Mouse (Mus musculus) midbrain, embryonic 15.5 days (tissue): ENCODE measurements around the gene Ccdc153. TPM values are rescaled to one million over a fixed set of nuclear protein-coding genes. Genes with fewer than 3 reads are reported as not detected.

Source experiments
- ATAC-seq: fragments of 200-750 bp; cut with Nextera tagmentation; replicated peaks from 2 replicates; pipeline ENCODE4 v1.8.0; 2017; ENCODE audit warnings: moderate TSS enrichment
- H3K27ac ChIP-seq: fragments of 300-500 bp; sonication (generic); 2 replicates; pipeline ENCODE4 v1.5.1; 2015; ENCODE audit warnings: mild to moderate bottlenecking, inconsistent platforms
- H3K27me3 ChIP-seq: fragments of 300-500 bp; sonication (generic); replicated peaks from 2 replicates; pipeline ENCODE4 v1.6.1; 2015; ENCODE audit warnings: inconsistent platforms
- H3K36me3 ChIP-seq: fragments of 300-500 bp; sonication (generic); replicated peaks from 2 replicates; pipeline ENCODE4 v1.6.1; 2015; ENCODE audit warnings: inconsistent platforms
- H3K4me1 ChIP-seq: fragments of 300-500 bp; sonication (generic); 2 replicates; pipeline ENCODE4 v1.6.1; 2015; ENCODE audit warnings: inconsistent platforms
- H3K4me2 ChIP-seq: fragments of 300-500 bp; sonication (generic); 2 replicates; pipeline ENCODE4 v1.6.1; 2015; ENCODE audit warnings: inconsistent platforms, mild to moderate bottlenecking, moderate library complexity
- H3K4me3 ChIP-seq: fragments of 300-500 bp; sonication (generic); 2 replicates; pipeline ENCODE4 v1.5.1; 2015; ENCODE audit warnings: mild to moderate bottlenecking, inconsistent platforms
- H3K9ac ChIP-seq: fragments of 300-500 bp; sonication (generic); 2 replicates; pipeline ENCODE4 v1.6.1; 2015; ENCODE audit warnings: mild to moderate bottlenecking, inconsistent platforms
- H3K9me3 ChIP-seq: fragments of 300-500 bp; sonication (generic); 2 replicates; pipeline ENCODE4 v1.6.1; 2016; ENCODE audit warnings: inconsistent platforms
- WGBS: fragments of 180-500 bp; shearing (Covaris S2); methylation state at CpG from one replicate; pipeline ENCODE4 v1.1.7; 2015; ENCODE audit warnings: mixed read lengths; 5-methylcytosine and 5-hydroxymethylcytosine counted together
- polyA plus RNA-seq: library from polyadenylated mRNA; unstranded; fragments of >200 nt; fragmentation: Nextera tagmentation; extraction: Ambion mirVana; gene quantifications from 2 replicates; pipeline ENCODE4 v1.2.1, GENCODE M21; 2015

Ccdc153 gene
- polyA plus RNA-seq, 1 experiment from 2014 or later, result not detected

DNA sequence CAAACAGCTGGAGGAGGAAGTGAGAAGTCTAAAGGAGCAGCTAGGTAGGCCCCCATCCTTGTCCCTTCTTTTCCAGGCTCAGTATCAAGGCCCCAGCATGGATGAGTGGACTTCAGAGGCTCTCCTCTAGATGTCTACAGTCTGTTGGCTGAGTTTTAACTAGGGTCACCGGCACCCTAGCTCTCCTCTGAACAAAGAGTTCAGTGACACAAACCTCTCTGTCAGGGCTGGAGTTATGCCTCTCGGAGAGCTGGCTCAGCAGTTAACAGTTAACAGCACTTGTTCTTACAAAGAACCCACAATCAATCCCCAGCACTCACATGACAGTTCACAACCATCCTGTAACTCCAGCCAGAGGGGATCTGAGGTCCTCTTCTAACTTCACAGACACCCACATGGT, 3.1 kb downstream of the Ccdc153 start:
- H3K36me3 ChIP-seq, result no peaks in the 10 kb centered on the region
- no peaks in the 10 kb centered on the region for H3K4me1 ChIP-seq
- no peak overlapping the region for H3K4me2 ChIP-seq
- no peak overlapping the region for H3K9ac ChIP-seq
- H3K9me3 ChIP-seq, result no peaks in the 10 kb centered on the region
- no peaks in the 10 kb centered on the region for H3K27me3 ChIP-seq
- WGBS, result 71% methylated on average over 2 of the region's 2 CpGs
- no peak overlapping the region for H3K4me3 ChIP-seq
- H3K27ac ChIP-seq, result no peak overlapping the region
- no peak for ATAC-seq

- Histone ChIP-seq H3K27ac (no peak overlapping the region), H3K9ac (no peak overlapping the region), H3K4me3 (no peak overlapping the region), H3K27me3 (no peaks in the 10 kb centered on the region), H3K4me1 (peaks cover 11% of the 10 kb centered on the region), H3K36me3 (no peaks in the 10 kb centered on the region), H3K9me3 (no peaks in the 10 kb centered on the region), H3K4me2 (no peak overlapping the region)
- ATAC-seq, result no peak
- 80% methylated on average over 6 of the region's 6 CpGs for WGBS
Observed at GRCm38 (mm10) chr9:44247907-44248306, 7.4 kb downstream of the Ccdc153 start.

GRCm38 (mm10) chr9:44249181-44250146, 9.0 kb downstream of the Ccdc153 start:
- H3K27me3 ChIP-seq, result no peaks in the 10 kb centered on the region
- peaks cover 27% of the 10 kb centered on the region for H3K4me1 ChIP-seq
- H3K4me3 ChIP-seq, result no peak overlapping the region
- no peaks in the 10 kb centered on the region for H3K36me3 ChIP-seq
- WGBS, result 47% methylated on average over 26 of the region's 26 CpGs
- H3K4me2 ChIP-seq, result 0 out of 2 replicates have a peak overlapping the region, but pooled peaks have one; percentile 3
- no peaks in the 10 kb centered on the region for H3K9me3 ChIP-seq
- no peak overlapping the region for H3K9ac ChIP-seq
- ATAC-seq, result peak; percentile 65; the same call in 1 of the 2 replicates
- no peak overlapping the region for H3K27ac ChIP-seq

DNA sequence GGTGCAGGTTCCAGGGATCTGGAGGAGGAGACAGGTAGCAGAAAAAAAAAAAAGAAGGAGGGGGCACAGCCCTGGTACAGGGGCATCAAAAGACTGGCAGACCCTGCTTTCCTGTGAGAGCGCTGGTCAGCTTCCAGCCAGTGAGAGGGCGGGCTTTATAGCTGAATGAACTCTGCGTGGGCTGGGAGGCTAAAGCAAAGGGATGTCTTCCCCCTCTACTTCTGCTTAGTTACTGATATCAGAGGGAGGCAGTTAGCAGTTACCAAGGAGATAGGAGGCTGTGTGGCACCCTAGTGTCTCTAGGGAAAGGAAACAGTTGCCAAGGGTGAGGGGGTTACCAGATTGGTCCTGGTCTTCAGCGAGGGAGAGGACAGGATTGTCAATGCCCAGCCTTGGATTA, 10.0 kb downstream of the Ccdc153 start:
- no peaks in the 10 kb centered on the region for H3K27me3 ChIP-seq
- peaks cover 36% of the 10 kb centered on the region for H3K4me1 ChIP-seq
- no peak for ATAC-seq
- H3K4me3 ChIP-seq, result no peak overlapping the region
- no peaks in the 10 kb centered on the region for H3K36me3 ChIP-seq
- H3K9ac ChIP-seq, result no peak overlapping the region
- H3K9me3 ChIP-seq, result no peaks in the 10 kb centered on the region
- H3K4me2 ChIP-seq, result no peak overlapping the region
- no peak overlapping the region for H3K27ac ChIP-seq
- WGBS, result 31% methylated on average over 4 of the region's 4 CpGs

- no peaks in the 10 kb centered on the region for H3K9me3 ChIP-seq
- no peak within 1 kb of the TSS for H3K27ac ChIP-seq
- no peaks in the 10 kb centered on the region for H3K27me3 ChIP-seq
- H3K4me1 ChIP-seq, result peaks cover 43% of the 10 kb centered on the region
- no peak within 1 kb of the TSS for H3K9ac ChIP-seq
- H3K4me3 ChIP-seq, result no peak within 1 kb of the TSS
- ATAC-seq, result no peak
- WGBS, result 89% methylated on average over 10 of the region's 10 CpGs
- no peaks in the 10 kb centered on the region for H3K36me3 ChIP-seq
- no peak within 1 kb of the TSS for H3K4me2 ChIP-seq
Observed at GRCm38 (mm10) chr9:44251314-44251713, 10.8 kb downstream of the Ccdc153 start, which contains the start of gene Pdzd3. Pdzd3 (minus strand) TSS chr9:44251471.

- H3K27me3 ChIP-seq, result no peaks in the 10 kb centered on the region
- peak overlapping the region; percentile 80 for H3K27ac ChIP-seq
- 62% methylated on average over 6 of the region's 6 CpGs for WGBS
- no peak overlapping the region for H3K4me2 ChIP-seq
- H3K4me1 ChIP-seq, result peaks cover 44% of the 10 kb centered on the region
- ATAC-seq, result no peak
- no peaks in the 10 kb centered on the region for H3K9me3 ChIP-seq
- no peak overlapping the region for H3K9ac ChIP-seq
- H3K4me3 ChIP-seq, result no peak overlapping the region
- H3K36me3 ChIP-seq, result no peaks in the 10 kb centered on the region
Observed at GRCm38 (mm10) chr9:44253441-44253840, 13.0 kb downstream of the Ccdc153 start.

DNA sequence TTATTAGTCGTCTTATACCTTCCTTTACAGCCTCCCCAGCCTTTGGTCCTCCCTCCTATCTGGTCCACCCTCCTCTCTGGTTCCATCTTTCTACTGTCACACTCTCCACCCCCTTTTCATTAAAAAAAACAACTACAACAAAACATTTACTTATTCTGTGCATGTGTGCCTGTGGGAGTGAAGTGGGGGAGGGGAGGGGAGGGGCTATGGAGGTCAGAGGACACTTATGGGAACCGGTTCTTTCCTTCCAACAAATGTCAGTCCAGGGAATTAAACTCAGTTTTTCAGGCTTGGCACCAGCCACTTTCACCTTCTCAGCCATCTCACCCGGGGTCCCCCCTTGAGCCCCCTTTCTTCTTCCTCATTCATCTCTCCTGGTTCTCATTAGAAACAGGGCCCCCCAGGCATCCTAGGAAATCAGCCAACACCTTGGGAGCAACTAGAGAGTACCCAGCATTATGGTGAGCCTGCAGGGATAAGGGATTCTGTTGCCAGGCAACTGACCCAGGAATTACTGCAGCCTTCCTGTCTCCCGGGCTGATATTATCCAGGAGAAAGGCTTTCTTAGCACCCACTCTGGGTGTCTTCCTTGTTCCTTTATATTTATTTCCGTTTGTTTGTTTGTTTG, 14.1 kb downstream of the Ccdc153 start:
- Histone ChIP-seq H3K4me2 (peak overlapping the region; percentile 26), H3K36me3 (no peaks in the 10 kb centered on the region), H3K4me3 (no peak overlapping the region), H3K27me3 (no peaks in the 10 kb centered on the region), H3K9ac (no peak overlapping the region), H3K27ac (peak overlapping the region; percentile 80), H3K9me3 (no peaks in the 10 kb centered on the region), H3K4me1 (peaks cover 44% of the 10 kb centered on the region)
- 2% methylated on average over 5 of the region's 5 CpGs for WGBS
- ATAC-seq, result peak; percentile 82

DNA sequence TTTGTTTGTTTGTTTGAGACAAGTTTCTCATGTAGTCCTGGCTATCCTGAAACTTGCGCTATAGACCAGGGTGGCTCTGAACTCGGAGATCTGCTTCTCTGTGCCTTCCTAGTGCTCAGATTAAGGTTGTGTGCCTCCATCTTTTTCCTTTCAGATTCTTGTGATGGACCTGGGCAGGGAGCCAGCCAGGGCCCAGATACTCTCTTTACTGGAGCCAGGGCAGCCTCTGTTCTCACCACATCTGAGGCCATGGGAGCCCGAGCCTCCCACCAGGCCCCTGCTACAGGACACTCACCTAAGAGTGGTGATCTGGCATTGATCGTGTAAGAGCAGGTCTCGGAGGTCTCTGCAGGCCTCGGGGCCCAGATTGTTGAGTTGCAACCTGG, 14.7 kb downstream of the Ccdc153 start:
- H3K27me3 ChIP-seq, result no peaks in the 10 kb centered on the region
- peak overlapping the region; percentile 26 for H3K4me2 ChIP-seq
- no peaks in the 10 kb centered on the region for H3K9me3 ChIP-seq
- H3K9ac ChIP-seq, result no peak overlapping the region
- H3K4me3 ChIP-seq, result no peak overlapping the region
- 0 out of 2 replicates have a peak, but pooled peaks have one; percentile 46 for ATAC-seq
- 32% methylated on average over 6 of the region's 6 CpGs for WGBS
- peaks cover 39% of the 10 kb centered on the region for H3K4me1 ChIP-seq
- H3K36me3 ChIP-seq, result no peaks in the 10 kb centered on the region
- H3K27ac ChIP-seq, result peak overlapping the region; percentile 80

DNA sequence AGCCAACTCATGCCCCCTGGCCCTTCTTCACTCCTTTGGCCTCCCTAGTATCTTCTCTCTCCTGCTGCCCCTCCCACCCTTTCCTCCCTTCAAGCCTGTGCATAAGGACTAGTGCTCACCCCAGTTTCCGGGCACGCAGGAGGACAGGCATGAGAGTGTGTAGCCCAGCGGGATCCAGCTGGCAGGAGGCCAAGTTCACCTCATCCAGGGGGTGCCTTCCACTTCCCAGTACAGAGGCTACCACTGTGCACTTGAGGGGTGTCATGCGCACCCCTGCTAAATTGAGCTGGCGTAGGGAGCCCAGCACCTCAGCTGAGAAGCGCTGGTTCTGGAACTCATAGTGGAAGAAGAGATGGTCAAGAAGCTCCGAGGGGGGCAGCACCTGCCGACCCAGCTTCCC, 15.7 kb downstream of the Ccdc153 start:
- Histone ChIP-seq H3K27ac (peak overlapping the region; percentile 80; the same call in 1 of the 2 replicates), H3K9me3 (no peaks in the 10 kb centered on the region), H3K4me1 (peaks cover 34% of the 10 kb centered on the region), H3K4me3 (no peak overlapping the region), H3K27me3 (no peaks in the 10 kb centered on the region), H3K9ac (no peak overlapping the region), H3K36me3 (no peaks in the 10 kb centered on the region), H3K4me2 (no peak overlapping the region)
- WGBS, result 86% methylated on average over 8 of the region's 8 CpGs
- no peak for ATAC-seq

- no peak for ATAC-seq
- H3K9me3 ChIP-seq, result no peaks in the 10 kb centered on the region
- H3K4me2 ChIP-seq, result no peak overlapping the region
- no peaks in the 10 kb centered on the region for H3K36me3 ChIP-seq
- H3K9ac ChIP-seq, result no peak overlapping the region
- no peak overlapping the region for H3K4me3 ChIP-seq
- no peak overlapping the region for H3K27ac ChIP-seq
- WGBS, result 75% methylated on average over 10 of the region's 10 CpGs
- peaks cover 22% of the 10 kb centered on the region for H3K4me1 ChIP-seq
- no peaks in the 10 kb centered on the region for H3K27me3 ChIP-seq
Observed at GRCm38 (mm10) chr9:44259014-44259413, 18.5 kb downstream of the Ccdc153 start.

DNA sequence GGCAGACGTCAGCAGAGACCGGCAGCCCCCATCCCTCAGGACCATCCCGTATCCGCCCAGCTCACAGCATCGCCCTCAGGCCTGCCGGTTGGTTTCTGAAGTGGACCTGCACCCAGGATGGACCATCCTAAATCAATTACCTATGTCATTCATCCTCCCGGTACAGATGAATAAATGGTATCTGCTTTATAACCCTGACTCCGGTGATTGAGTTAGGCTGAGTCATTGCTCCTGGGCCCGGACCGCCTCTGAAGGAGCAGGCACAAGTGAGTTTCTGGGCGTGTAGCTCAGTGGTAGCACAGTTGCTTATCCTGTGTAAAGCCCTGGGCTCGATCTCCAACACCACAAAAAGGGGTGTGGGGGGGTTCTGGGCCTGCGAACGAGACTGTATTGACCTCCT, 20.9 kb downstream of the Ccdc153 start:
- Histone ChIP-seq H3K4me2 (no peak overlapping the region), H3K27ac (no peak overlapping the region), H3K9me3 (no peaks in the 10 kb centered on the region), H3K36me3 (no peaks in the 10 kb centered on the region), H3K4me3 (no peak overlapping the region), H3K27me3 (no peaks in the 10 kb centered on the region), H3K4me1 (peaks cover 19% of the 10 kb centered on the region), H3K9ac (no peak overlapping the region)
- 86% methylated on average over 14 of the region's 14 CpGs for WGBS
- ATAC-seq, result no peak

DNA sequence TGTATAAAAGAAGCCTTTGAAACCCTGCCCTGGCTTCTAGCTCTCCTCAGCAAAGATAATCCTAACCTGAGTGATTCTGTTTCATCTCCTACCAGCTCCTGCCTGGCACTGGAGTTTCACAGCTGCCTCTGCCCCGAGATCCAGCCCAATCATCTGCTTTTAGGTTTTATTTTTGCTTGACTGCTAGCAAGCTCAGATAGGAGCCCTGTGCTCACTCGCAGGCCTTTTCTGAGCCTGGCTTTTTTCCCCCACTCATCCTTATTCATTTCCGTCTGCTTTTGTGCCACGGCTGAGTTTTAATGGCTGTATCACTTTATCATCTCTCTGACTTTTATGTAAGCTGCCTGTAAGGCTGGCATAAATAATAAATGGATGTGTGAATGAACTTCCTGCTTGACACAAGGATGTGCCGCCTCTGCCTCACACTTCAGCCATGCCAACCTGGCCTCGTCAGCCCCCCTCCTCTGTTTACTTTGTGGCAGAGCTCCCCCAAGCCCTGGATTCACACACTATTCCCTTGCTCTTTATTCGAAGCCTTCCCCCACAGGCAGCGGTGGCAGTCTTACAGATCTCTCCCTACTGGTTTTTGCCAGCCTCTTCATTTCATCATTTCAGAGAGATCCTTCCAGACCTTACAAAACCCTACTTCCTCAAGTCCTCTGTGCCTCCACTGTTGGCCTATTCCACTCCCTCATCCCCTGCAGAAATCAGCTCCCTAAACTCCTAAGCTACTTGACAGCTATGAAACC, 26.2 kb downstream of the Ccdc153 start:
- H3K4me3 ChIP-seq, result no peak overlapping the region
- peak overlapping the region; percentile 71 for H3K27ac ChIP-seq
- no peak for ATAC-seq
- no peaks in the 10 kb centered on the region for H3K9me3 ChIP-seq
- H3K27me3 ChIP-seq, result no peaks in the 10 kb centered on the region
- no peak overlapping the region for H3K4me2 ChIP-seq
- peaks cover 38% of the 10 kb centered on the region for H3K4me1 ChIP-seq
- H3K9ac ChIP-seq, result no peak overlapping the region
- 39% methylated on average over 8 of the region's 8 CpGs for WGBS
- H3K36me3 ChIP-seq, result no peaks in the 10 kb centered on the region
